Mouse (Mus musculus): Measurements from ENCODE around the gene Lrrc2.

Gene Lrrc2

GRCm38 (mm10) chr9:110948813-110949310 is 2.5 kb upstream of the Lrrc2 start:
- DNase-seq, result no peak

- DNase-seq, result no peak
These were observed 1.2 kb upstream of the Lrrc2 start for GRCm38 (mm10) chr9:110950109-110950508.

GRCm38 (mm10) chr9:110951866-110952265 is 521 bp downstream of the Lrrc2 start:
- DNase-seq, result no peak

- DNase-seq, result no peak
These were observed 1.1 kb downstream of the Lrrc2 start for GRCm38 (mm10) chr9:110952398-110952797.

- DNase-seq, result no peak
These were observed 1.7 kb downstream of the Lrrc2 start for GRCm38 (mm10) chr9:110952931-110953549.

- DNase-seq, result peak; percentile 84
These were observed 2.5 kb downstream of the Lrrc2 start for GRCm38 (mm10) chr9:110953550-110954461.

GRCm38 (mm10) chr9:110954681-110955445 is 3.5 kb downstream of the Lrrc2 start:
- DNase-seq, result no peak

- no peak for DNase-seq
These were observed 4.6 kb downstream of the Lrrc2 start for GRCm38 (mm10) chr9:110955962-110956361.

- DNase-seq, result no peak
These were observed 8.3 kb downstream of the Lrrc2 start for GRCm38 (mm10) chr9:110959669-110960068.

- no peak for DNase-seq
These were observed 9.1 kb downstream of the Lrrc2 start for GRCm38 (mm10) chr9:110960230-110961149.

- no peak for DNase-seq
These were observed 10.0 kb downstream of the Lrrc2 start for GRCm38 (mm10) chr9:110961386-110961785.

- DNase-seq, result no peak
These were observed 12.3 kb downstream of the Lrrc2 start for GRCm38 (mm10) chr9:110963566-110964115.

- no peak for DNase-seq
These were observed 13.9 kb downstream of the Lrrc2 start for GRCm38 (mm10) chr9:110965062-110965909.

GRCm38 (mm10) chr9:110965910-110966231 is 14.5 kb downstream of the Lrrc2 start:
- no peak for DNase-seq

- DNase-seq, result no peak
These were observed 28.1 kb downstream of the Lrrc2 start for GRCm38 (mm10) chr9:110979411-110979810.

GRCm38 (mm10) chr9:110982351-110982750 is 31.0 kb downstream of the Lrrc2 start:
- no peak for DNase-seq

GRCm38 (mm10) chr9:110984096-110984495 is 32.8 kb downstream of the Lrrc2 start:
- no peak for DNase-seq

- no peak for DNase-seq
These were observed 34.2 kb downstream of the Lrrc2 start for GRCm38 (mm10) chr9:110985541-110985940.

- DNase-seq, result no peak
These were observed 34.6 kb downstream of the Lrrc2 start for GRCm38 (mm10) chr9:110985951-110986350.

- DNase-seq, result no peak
These were observed 36.0 kb downstream of the Lrrc2 start for GRCm38 (mm10) chr9:110987331-110987730.

GRCm38 (mm10) chr9:110988078-110988477 is 36.7 kb downstream of the Lrrc2 start:
- no peak for DNase-seq
